ENCODE assay signal across 7 mouse cellular contexts in genomic region chr8:95433124-95433523, GRCm38 (mm10). TPM values are rescaled to one million over a fixed set of nuclear protein-coding genes. Genes with fewer than 3 reads are reported as not detected.
A peak's percentile ranks its signal among the peaks of the same experiment; 100 is the strongest.
DNase-seq lines count a peak whose midpoint lies in the region; ATAC-seq and TF ChIP-seq lines count a peak whose summit lies in the region.

No protein-coding gene starts in this region.

- peak overlapping the region; percentile 79 for H3K4me2 ChIP-seq in intestine, embryonic 16.5 days (ENCODE audit: low read depth, low read length)
- peak overlapping the region; percentile 80 for H3K4me2 ChIP-seq in neural tube, embryonic 15.5 days

- H3K9ac ChIP-seq in intestine, embryonic 16.5 days (ENCODE audit: low read depth, low read length), result peak overlapping the region; percentile 85
- H3K9ac ChIP-seq in neural tube, embryonic 15.5 days (replicated peaks), result peak overlapping the region; percentile 96; the same call in 1 of the 2 replicates

- H3K4me1 ChIP-seq in forebrain, embryonic 10.5 days, result peaks cover 60% of the 10 kb centered on the region
- H3K4me1 ChIP-seq in intestine, embryonic 16.5 days (ENCODE audit: control insufficient read depth, insufficient read depth, low read length), result peaks cover 43% of the 10 kb centered on the region
- peaks cover 54% of the 10 kb centered on the region for H3K4me1 ChIP-seq in neural tube, embryonic 15.5 days

- H3K27me3 ChIP-seq in forebrain, embryonic 10.5 days (ENCODE audit: poor library complexity, severe bottlenecking), result no peaks in the 10 kb centered on the region
- H3K27me3 ChIP-seq in intestine, embryonic 16.5 days (replicated peaks; ENCODE audit: control insufficient read depth, insufficient read depth, low read length), result no peaks in the 10 kb centered on the region
- no peaks in the 10 kb centered on the region for H3K27me3 ChIP-seq in neural tube, embryonic 15.5 days (replicated peaks)

- H3K27ac ChIP-seq in left cerebral cortex, adult 2 months, result 0 out of 2 replicates have a peak overlapping the region, but pooled peaks have one; percentile 98
- H3K27ac ChIP-seq in forebrain, embryonic 10.5 days, result no peak overlapping the region
- H3K27ac ChIP-seq in intestine, embryonic 16.5 days (ENCODE audit: low read length), result no peak overlapping the region
- H3K27ac ChIP-seq in neural tube, embryonic 15.5 days (replicated peaks), result no peak overlapping the region

- peaks cover 10% of the 10 kb centered on the region for H3K36me3 ChIP-seq in forebrain, embryonic 10.5 days (replicated peaks)
- H3K36me3 ChIP-seq in intestine, embryonic 16.5 days (ENCODE audit: control insufficient read depth, insufficient read depth, low read length), result no peaks in the 10 kb centered on the region
- no peaks in the 10 kb centered on the region for H3K36me3 ChIP-seq in neural tube, embryonic 15.5 days

- no peak for DNase-seq in left cerebral cortex, adult 2 months (ENCODE audit: extremely low spot score in 1 of 2, low spot score in 2 of 2)
- DNase-seq in left cerebral cortex, postnatal 4 days, result no peak
- DNase-seq in forebrain, embryonic 10.5 days (ENCODE audit: extremely low spot score, low spot score), result no peak
- DNase-seq in gastrocnemius, adult 18-20 months (ENCODE audit: low spot score), result no peak
- no peak for DNase-seq in right cerebral cortex, postnatal 10 days (ENCODE audit: low spot score in 2 of 2)

- TF ChIP-seq CTCF in left cerebral cortex, adult 2 months (IDR thresholded peaks at IDR 0.05), result no peak

- no peaks in the 10 kb centered on the region for H3K9me3 ChIP-seq in forebrain, embryonic 10.5 days
- no peaks in the 10 kb centered on the region for H3K9me3 ChIP-seq in intestine, embryonic 16.5 days (ENCODE audit: control insufficient read depth, low read length)
- no peaks in the 10 kb centered on the region for H3K9me3 ChIP-seq in neural tube, embryonic 15.5 days (replicated peaks)

- no peak for ATAC-seq in intestine, embryonic 16.5 days
- ATAC-seq in neural tube, embryonic 15.5 days (ENCODE audit: low FRiP score), result no peak

- WGBS in forebrain, embryonic 10.5 days, result 77% methylated on average over 4 of the region's 4 CpGs
- 59% methylated on average over 4 of the region's 4 CpGs for WGBS in intestine, embryonic 16.5 days
- WGBS in neural tube, embryonic 15.5 days, result 63% methylated on average over 4 of the region's 4 CpGs

- H3K4me3 ChIP-seq in left cerebral cortex, adult 2 months, result peak overlapping the region; percentile 85
- H3K4me3 ChIP-seq in forebrain, embryonic 10.5 days, result peak overlapping the region; percentile 92
- peak overlapping the region; percentile 94 for H3K4me3 ChIP-seq in intestine, embryonic 16.5 days (ENCODE audit: low read length)
- peak overlapping the region; percentile 94 for H3K4me3 ChIP-seq in neural tube, embryonic 15.5 days (replicated peaks)

- intact Hi-C loops in left cerebral cortex, adult 2 months (cut with DNase I), result no loop called here
- intact Hi-C loops in left cerebral cortex, postnatal 4 days (cut with DNase I), result loop anchor here (5.0 kb wide), 1 partner anchor 81 kb away; the partner anchor contains the start of gene Mmp15

RNA-seq across cellular contexts. Expression of gene Cfap20, which starts 1.5 kb away (rescaled TPM):
- 10 to 100 TPM; 57.7 to 58.7 TPM for total RNA-seq in left cerebral cortex, adult 2 months (2021)
- 10 to 100 TPM; 67.5 to 67.7 TPM for total RNA-seq in left cerebral cortex, postnatal 4 days (2021)
- polyA plus RNA-seq in forebrain, embryonic 10.5 days (2016; fragmentation: Nextera tagmentation; extraction: Ambion mirVana), result 144 and 146 TPM in 2 replicates
- polyA plus RNA-seq in intestine, embryonic 16.5 days (2015; fragmentation: Nextera tagmentation; extraction: Ambion mirVana), result 100 and 113 TPM in 2 replicates
- polyA plus RNA-seq in neural tube, embryonic 15.5 days (2015; fragmentation: Nextera tagmentation; extraction: Ambion mirVana), result 121 and 123 TPM in 2 replicates
- total RNA-seq in gastrocnemius, adult 18-20 months (2021), result 1 to 10 TPM; 6.0 to 6.5 TPM

RNA-seq across cellular contexts. Expression of gene Csnk2a2, which starts 56.7 kb away (rescaled TPM):
- total RNA-seq in left cerebral cortex, adult 2 months (2021), result 10 to 100 TPM; 71.6 to 86.2 TPM
- 10 to 100 TPM; 81.1 to 93.5 TPM for total RNA-seq in left cerebral cortex, postnatal 4 days (2021)
- polyA plus RNA-seq in forebrain, embryonic 10.5 days (2016; fragmentation: Nextera tagmentation; extraction: Ambion mirVana), result 15.2 and 15.9 TPM in 2 replicates
- polyA plus RNA-seq in intestine, embryonic 16.5 days (2015; fragmentation: Nextera tagmentation; extraction: Ambion mirVana), result 5.1 and 5.5 TPM in 2 replicates
- 7.3 and 8.5 TPM in 2 replicates for polyA plus RNA-seq in neural tube, embryonic 15.5 days (2015; fragmentation: Nextera tagmentation; extraction: Ambion mirVana)
- total RNA-seq in gastrocnemius, adult 18-20 months (2021), result 10 to 100 TPM; 24.2 to 24.7 TPM

Comparison
In these comparisons a context has a peak if more than half of its experiments do, and no peak if none do; other contexts are left out.
1. RNA of gene Cfap20, which starts 1.5 kb away (total RNA-seq): 67.5 to 67.7 TPM in left cerebral cortex, postnatal 4 days and 57.7 to 58.7 TPM in left cerebral cortex, adult 2 months; 6.0 to 6.5 TPM in gastrocnemius, adult 18-20 months; every median in the first group is over 4 times any median in the second.
2. Peak in every context shown above with its lines, with median percentiles within 50 percentile points of each other: H3K4me3 ChIP-seq.